Mouse (Mus musculus): Measurements from ENCODE around the gene Gtf2e1.

The Gtf2e1 gene

GRCm38 (mm10) chr16:37546312-37546711 lies 6.7 kb upstream of the Gtf2e1 start:
- no peak for DNase-seq (ENCODE audit: low spot score in 2 of 2)

- DNase-seq (ENCODE audit: low spot score in 2 of 2) = no peak
These were observed 1.2 kb upstream of the Gtf2e1 start for GRCm38 (mm10) chr16:37540776-37541175.

- no peak for DNase-seq (ENCODE audit: low spot score in 2 of 2)
These were observed 364 bp downstream of the Gtf2e1 start for GRCm38 (mm10) chr16:37539240-37539610.

GRCm38 (mm10) chr16:37533369-37534068 lies 6.1 kb downstream of the Gtf2e1 start:
- no peak for DNase-seq (ENCODE audit: low spot score in 2 of 2)

- DNase-seq (ENCODE audit: low spot score in 2 of 2) = peak in 1 of 2 experiments; percentile 22
These were observed 7.5 kb downstream of the Gtf2e1 start for GRCm38 (mm10) chr16:37532046-37532445.

GRCm38 (mm10) chr16:37530170-37530569 lies 9.4 kb downstream of the Gtf2e1 start:
- DNase-seq (ENCODE audit: low spot score in 2 of 2) = no peak

- DNase-seq (ENCODE audit: low spot score in 2 of 2) = no peak
These were observed 12.8 kb downstream of the Gtf2e1 start for GRCm38 (mm10) chr16:37526688-37527223.

GRCm38 (mm10) chr16:37525121-37525520 lies 14.5 kb downstream of the Gtf2e1 start:
- no peak for DNase-seq (ENCODE audit: low spot score in 2 of 2)

- DNase-seq (ENCODE audit: low spot score in 2 of 2) = no peak
These were observed 17.4 kb downstream of the Gtf2e1 start for GRCm38 (mm10) chr16:37522100-37522697.

- no peak for DNase-seq (ENCODE audit: low spot score in 2 of 2)
These were observed 19.2 kb downstream of the Gtf2e1 start for GRCm38 (mm10) chr16:37520190-37521040.

GRCm38 (mm10) chr16:37519721-37520120 lies 19.9 kb downstream of the Gtf2e1 start:
- DNase-seq (ENCODE audit: low spot score in 2 of 2) = no peak

GRCm38 (mm10) chr16:37518662-37519061 lies 20.9 kb downstream of the Gtf2e1 start:
- no peak for DNase-seq (ENCODE audit: low spot score in 2 of 2)

- no peak for DNase-seq (ENCODE audit: low spot score in 2 of 2)
These were observed 21.9 kb downstream of the Gtf2e1 start for GRCm38 (mm10) chr16:37517596-37518211.

- no peak for DNase-seq (ENCODE audit: low spot score in 2 of 2)
These were observed 23.1 kb downstream of the Gtf2e1 start for GRCm38 (mm10) chr16:37516376-37516993.

GRCm38 (mm10) chr16:37514644-37515043 lies 24.9 kb downstream of the Gtf2e1 start:
- DNase-seq (ENCODE audit: low spot score in 2 of 2) = no peak

- DNase-seq (ENCODE audit: low spot score in 2 of 2) = no peak
These were observed 28.1 kb downstream of the Gtf2e1 start for GRCm38 (mm10) chr16:37511489-37511888.

GRCm38 (mm10) chr16:37506751-37507150 lies 32.8 kb downstream of the Gtf2e1 start:
- DNase-seq (ENCODE audit: low spot score in 2 of 2) = peak in 1 of 2 experiments; percentile 25

- DNase-seq (ENCODE audit: low spot score in 2 of 2) = no peak
These were observed 35.1 kb downstream of the Gtf2e1 start for GRCm38 (mm10) chr16:37504517-37504916.

GRCm38 (mm10) chr16:37498581-37498980 lies 41.0 kb downstream of the Gtf2e1 start:
- DNase-seq (ENCODE audit: low spot score in 2 of 2) = no peak

- DNase-seq (ENCODE audit: low spot score in 2 of 2) = peak; percentile 34 to 52
These were observed 44.6 kb downstream of the Gtf2e1 start for GRCm38 (mm10) chr16:37495017-37495416.

Data from right cerebral cortex, postnatal 36 days (tissue).